Mouse (Mus musculus): ENCODE data around the gene Vegfb. TPM values are rescaled to one million over a fixed set of nuclear protein-coding genes. Genes with fewer than 3 reads are reported as not detected.
A peak's percentile ranks its signal among the peaks of the same experiment; 100 is the strongest.

Gene Vegfb
- polyA plus RNA-seq, 2 experiments = 44.9 to 46.7 TPM

DNA sequence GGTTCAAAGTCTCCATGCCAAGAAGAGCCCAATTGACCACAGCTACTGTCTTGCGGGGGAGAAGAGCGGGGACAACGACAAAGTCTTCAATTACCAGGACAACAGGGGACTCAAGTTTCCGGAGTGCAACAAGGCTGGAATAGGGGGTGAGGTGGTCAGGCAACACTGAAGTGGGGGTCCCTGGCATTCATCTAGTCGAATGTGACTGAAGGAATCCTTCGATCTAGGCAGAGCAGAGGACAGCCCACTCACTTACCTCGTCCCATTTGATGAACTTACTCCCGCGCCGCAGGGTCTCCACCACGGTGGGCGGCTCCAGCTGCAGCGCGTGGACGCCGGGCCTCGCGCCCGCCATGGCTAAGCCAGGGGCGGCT lies 18.2 kb downstream of the Vegfb start:
- ATAC-seq (ENCODE audit: low FRiP score, low read depth) = peak; percentile 46
- Histone ChIP-seq H3K4me3 (replicated peaks; ENCODE audit: low read length) (peak overlapping the region; percentile 61), H3K9ac (ENCODE audit: low read depth, low read length, severe bottlenecking) (peak overlapping the region; percentile 63), H3K36me3 (ENCODE audit: control insufficient read depth, insufficient read depth, low read length) (peaks cover 23% of the 10 kb centered on the region), H3K4me2 (replicated peaks; ENCODE audit: low read depth, low read length, severe bottlenecking) (peak overlapping the region; percentile 61), H3K27me3 (ENCODE audit: control insufficient read depth, insufficient read depth, low read length) (no peaks in the 10 kb centered on the region), H3K27ac (replicated peaks; ENCODE audit: low read depth, low read length) (no peak overlapping the region), H3K4me1 (ENCODE audit: control insufficient read depth, insufficient read depth, low read length) (peaks cover 21% of the 10 kb centered on the region), H3K9me3 (ENCODE audit: control insufficient read depth, low read length) (no peaks in the 10 kb centered on the region)
- peak; percentile 39 for DNase-seq (ENCODE audit: low spot score)
- TF ChIP-seq POLR2A (IDR thresholded peaks at IDR 0.05; ENCODE audit: borderline replicate concordance, extremely low read depth, insufficient read depth, insufficient read length) = no peak
- WGBS = 1% methylated on average over 12 of the region's 20 CpGs

DNA sequence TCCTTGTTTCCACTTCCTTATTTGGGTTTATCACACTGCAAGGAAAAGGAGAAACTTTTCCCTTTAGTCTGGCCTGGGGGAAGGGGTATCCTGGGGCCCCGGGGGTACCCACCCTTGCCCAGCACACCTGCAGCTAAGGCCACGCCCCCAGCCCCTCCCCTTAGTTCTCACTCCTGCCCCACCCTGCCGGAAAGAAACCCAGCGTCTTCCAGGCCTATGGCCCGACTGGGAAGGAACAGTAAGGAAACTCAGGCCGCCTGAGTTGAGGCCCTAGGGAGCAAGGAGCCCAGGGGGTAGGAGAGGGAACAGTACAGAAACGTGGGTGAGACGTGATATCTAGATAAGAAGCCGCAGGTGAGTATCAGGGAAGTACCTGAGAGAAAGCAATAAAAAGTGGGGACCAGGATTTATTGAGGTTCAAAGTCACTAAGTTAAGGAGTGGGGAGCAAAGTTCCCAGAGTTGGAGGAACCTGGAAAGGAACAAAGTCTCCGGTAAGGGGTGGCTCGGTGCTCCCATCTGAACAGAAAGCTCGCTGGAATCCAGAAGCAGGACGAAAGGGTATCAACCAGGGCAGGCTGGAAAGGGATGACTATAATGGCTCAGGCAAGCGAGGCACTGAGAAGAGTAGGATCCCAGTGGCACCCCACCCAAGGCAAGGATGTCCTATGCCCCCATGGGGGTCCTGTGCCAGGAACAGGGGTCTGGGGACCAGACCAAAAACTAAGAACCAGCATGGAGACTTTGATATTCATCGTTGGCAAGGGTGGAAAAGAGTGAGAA lies 18.8 kb downstream of the Vegfb start:
- 12% methylated on average over 15 of the region's 15 CpGs for WGBS
- H3K36me3 ChIP-seq (ENCODE audit: control insufficient read depth, insufficient read depth, low read length) = peaks cover 26% of the 10 kb centered on the region
- peak overlapping the region; percentile 63 for H3K9ac ChIP-seq (ENCODE audit: low read depth, low read length, severe bottlenecking)
- peak overlapping the region; percentile 61 for H3K4me2 ChIP-seq (replicated peaks; ENCODE audit: low read depth, low read length, severe bottlenecking)
- H3K9me3 ChIP-seq (ENCODE audit: control insufficient read depth, low read length) = no peaks in the 10 kb centered on the region
- H3K27ac ChIP-seq (replicated peaks; ENCODE audit: low read depth, low read length) = no peak overlapping the region
- peaks cover 21% of the 10 kb centered on the region for H3K4me1 ChIP-seq (ENCODE audit: control insufficient read depth, insufficient read depth, low read length)
- peak overlapping the region; percentile 61 for H3K4me3 ChIP-seq (replicated peaks; ENCODE audit: low read length)
- DNase-seq (ENCODE audit: low spot score) = no peak
- ATAC-seq (ENCODE audit: low FRiP score, low read depth) = no peak
- no peaks in the 10 kb centered on the region for H3K27me3 ChIP-seq (ENCODE audit: control insufficient read depth, insufficient read depth, low read length)
- TF ChIP-seq POLR2A (IDR thresholded peaks at IDR 0.05; ENCODE audit: borderline replicate concordance, extremely low read depth, insufficient read depth, insufficient read length) = no peak

DNA sequence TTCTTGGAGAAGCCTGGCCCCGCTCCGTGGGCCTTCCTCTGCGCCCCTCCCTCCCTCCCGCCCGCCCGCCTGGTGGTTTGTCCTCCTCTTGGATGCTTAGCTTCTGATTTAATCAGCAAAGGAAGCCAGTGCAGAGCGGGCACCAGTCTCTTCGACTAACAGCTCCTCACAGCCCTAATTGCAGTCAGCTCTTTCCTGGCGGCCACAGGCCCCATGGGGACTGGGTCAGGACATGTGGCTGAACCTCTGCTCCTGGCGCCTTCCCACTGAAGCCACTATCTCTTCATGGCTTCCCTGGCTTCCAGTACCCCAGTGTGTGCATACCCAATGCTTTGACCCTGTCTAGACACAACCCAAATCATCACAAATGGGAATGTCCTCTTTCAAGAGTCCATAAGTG lies 31.0 kb downstream of the Vegfb start:
- Histone ChIP-seq H3K27me3 (ENCODE audit: control insufficient read depth, insufficient read depth, low read length) (no peaks in the 10 kb centered on the region), H3K4me2 (replicated peaks; ENCODE audit: low read depth, low read length, severe bottlenecking) (no peak overlapping the region), H3K4me1 (ENCODE audit: control insufficient read depth, insufficient read depth, low read length) (peaks cover 10% of the 10 kb centered on the region), H3K4me3 (replicated peaks; ENCODE audit: low read length) (no peak overlapping the region), H3K36me3 (ENCODE audit: control insufficient read depth, insufficient read depth, low read length) (peaks cover 69% of the 10 kb centered on the region), H3K27ac (replicated peaks; ENCODE audit: low read depth, low read length) (no peak overlapping the region), H3K9me3 (ENCODE audit: control insufficient read depth, low read length) (no peaks in the 10 kb centered on the region), H3K9ac (ENCODE audit: low read depth, low read length, severe bottlenecking) (no peak overlapping the region)
- no peak for DNase-seq (ENCODE audit: low spot score)
- no peak for ATAC-seq (ENCODE audit: low FRiP score, low read depth)
- no peak for TF ChIP-seq POLR2A (IDR thresholded peaks at IDR 0.05; ENCODE audit: borderline replicate concordance, extremely low read depth, insufficient read depth, insufficient read length)
- whole genome bisulfite sequencing = 74% methylated on average over 10 of the region's 10 CpGs

DNA sequence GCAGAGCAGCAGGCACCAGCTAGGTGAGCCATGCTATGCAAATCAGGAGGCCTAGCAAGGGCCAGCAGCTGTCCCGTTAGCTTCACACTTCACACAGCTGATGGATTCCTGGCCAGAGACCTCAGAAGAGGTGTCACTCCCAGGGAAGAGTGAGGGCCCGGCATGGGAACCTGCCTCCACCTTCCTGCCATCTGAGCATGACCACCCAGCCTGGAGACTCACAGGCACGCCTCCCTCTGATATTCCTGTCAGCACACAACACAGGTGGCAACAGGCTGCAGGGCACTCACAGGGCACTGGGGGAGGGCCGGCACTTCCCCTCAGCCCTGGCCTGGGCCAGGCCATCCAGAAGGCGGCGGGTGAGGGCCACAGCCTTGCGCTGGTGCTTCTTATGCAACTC lies 32.0 kb downstream of the Vegfb start:
- Histone ChIP-seq H3K36me3 (ENCODE audit: control insufficient read depth, insufficient read depth, low read length) (peaks cover 65% of the 10 kb centered on the region), H3K4me2 (replicated peaks; ENCODE audit: low read depth, low read length, severe bottlenecking) (no peak overlapping the region), H3K4me3 (replicated peaks; ENCODE audit: low read length) (no peak overlapping the region), H3K9me3 (ENCODE audit: control insufficient read depth, low read length) (no peaks in the 10 kb centered on the region), H3K27ac (replicated peaks; ENCODE audit: low read depth, low read length) (no peak overlapping the region), H3K27me3 (ENCODE audit: control insufficient read depth, insufficient read depth, low read length) (no peaks in the 10 kb centered on the region), H3K9ac (ENCODE audit: low read depth, low read length, severe bottlenecking) (no peak overlapping the region), H3K4me1 (ENCODE audit: control insufficient read depth, insufficient read depth, low read length) (peaks cover 10% of the 10 kb centered on the region)
- no peak for ATAC-seq (ENCODE audit: low FRiP score, low read depth)
- no peak for TF ChIP-seq POLR2A (IDR thresholded peaks at IDR 0.05; ENCODE audit: borderline replicate concordance, extremely low read depth, insufficient read depth, insufficient read length)
- 74% methylated on average over 7 of the region's 7 CpGs for WGBS
- DNase-seq (ENCODE audit: low spot score) = no peak

DNA sequence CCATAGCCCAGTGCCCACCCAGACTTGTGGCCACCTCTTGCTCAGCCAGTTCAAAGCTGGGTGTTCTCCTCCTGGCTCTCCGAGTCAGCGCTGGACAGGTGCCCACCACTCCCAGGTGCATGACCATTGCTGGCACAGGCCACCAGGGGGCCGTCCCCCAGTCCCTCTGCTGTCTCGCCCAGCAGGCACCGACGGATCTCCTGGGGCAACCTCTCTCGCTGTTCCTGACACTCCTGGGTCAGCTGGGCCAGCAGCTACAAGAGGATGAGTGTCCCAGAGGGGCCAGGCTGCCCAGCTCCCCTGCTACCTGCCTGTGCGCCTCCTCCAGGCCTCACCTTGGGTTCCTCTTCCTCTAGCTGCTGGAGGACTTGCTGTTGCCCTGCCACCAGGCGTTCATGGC lies 33.4 kb downstream of the Vegfb start:
- H3K9ac ChIP-seq (ENCODE audit: low read depth, low read length, severe bottlenecking) = no peak overlapping the region
- ATAC-seq (ENCODE audit: low FRiP score, low read depth) = no peak
- no peak overlapping the region for H3K4me2 ChIP-seq (replicated peaks; ENCODE audit: low read depth, low read length, severe bottlenecking)
- no peak for TF ChIP-seq POLR2A (IDR thresholded peaks at IDR 0.05; ENCODE audit: borderline replicate concordance, extremely low read depth, insufficient read depth, insufficient read length)
- no peaks in the 10 kb centered on the region for H3K9me3 ChIP-seq (ENCODE audit: control insufficient read depth, low read length)
- WGBS = 48% methylated on average over 9 of the region's 9 CpGs
- DNase-seq (ENCODE audit: low spot score) = no peak
- no peaks in the 10 kb centered on the region for H3K27me3 ChIP-seq (ENCODE audit: control insufficient read depth, insufficient read depth, low read length)
- peaks cover 18% of the 10 kb centered on the region for H3K4me1 ChIP-seq (ENCODE audit: control insufficient read depth, insufficient read depth, low read length)
- H3K36me3 ChIP-seq (ENCODE audit: control insufficient read depth, insufficient read depth, low read length) = peaks cover 51% of the 10 kb centered on the region
- H3K4me3 ChIP-seq (replicated peaks; ENCODE audit: low read length) = no peak overlapping the region
- H3K27ac ChIP-seq (replicated peaks; ENCODE audit: low read depth, low read length) = no peak overlapping the region
